Mouse (Mus musculus) retina, adult 2 months (tissue): ENCODE data around the gene Pgam1.
"Not testable (repeated sequence)": the region's sequence is repeated elsewhere in the genome, so short reads cannot be mapped to it uniquely, and the experiment has no call there.

Source experiments
- DNase-seq: peaks from one replicate; pipeline ENCODE4 v3.0.0-alpha.2; 2012; ENCODE audit warnings: low read depth, low spot score

The Pgam1 gene

GRCm38 (mm10) chr19:41911178-41912073 is at the start of gene Pgam1:
Gene Pgam1, plus strand, starts transcription at chr19:41911923.
- DNase-seq = peak; percentile 99

DNA sequence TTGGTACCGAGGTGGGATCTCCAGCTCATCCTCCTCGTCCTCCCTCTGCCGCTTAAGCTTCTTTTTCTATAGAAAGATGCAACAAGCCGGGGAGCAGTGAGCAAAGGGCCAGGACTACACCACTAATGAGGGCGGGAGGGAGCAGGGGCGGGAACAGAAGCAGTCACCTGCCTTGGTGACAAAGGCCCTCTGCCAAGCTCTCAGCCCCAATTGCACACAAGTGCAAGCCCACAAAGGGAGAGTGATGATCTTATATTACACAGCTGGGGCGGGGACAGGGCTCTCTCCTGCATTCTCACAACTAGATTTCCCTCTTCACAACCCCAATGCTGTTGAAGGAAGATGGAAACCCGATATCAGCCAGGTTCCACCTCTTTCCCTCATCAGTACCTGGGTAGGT is 45.0 kb upstream of the Pgam1 start:
- no peak for DNase-seq

DNA sequence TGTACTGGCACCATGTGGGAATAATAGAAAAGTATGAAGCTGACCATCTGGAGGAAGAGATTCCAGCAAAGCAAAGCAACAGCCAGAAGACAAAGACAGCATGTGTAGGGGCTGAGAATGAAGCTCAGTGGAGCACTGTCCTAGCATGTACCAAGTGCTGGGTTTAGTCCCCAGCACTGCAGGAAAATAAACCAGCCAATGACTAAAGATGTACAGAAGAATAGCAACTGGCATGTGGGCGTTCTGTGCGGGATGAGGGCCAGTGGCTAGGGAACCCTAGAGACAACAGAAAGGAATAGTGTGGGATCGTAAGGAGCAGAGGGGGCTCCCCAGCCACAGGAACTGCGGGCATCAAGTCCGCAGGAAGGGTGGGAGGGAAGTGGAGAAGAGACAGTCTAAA is 42.4 kb upstream of the Pgam1 start:
- DNase-seq = no peak

DNA sequence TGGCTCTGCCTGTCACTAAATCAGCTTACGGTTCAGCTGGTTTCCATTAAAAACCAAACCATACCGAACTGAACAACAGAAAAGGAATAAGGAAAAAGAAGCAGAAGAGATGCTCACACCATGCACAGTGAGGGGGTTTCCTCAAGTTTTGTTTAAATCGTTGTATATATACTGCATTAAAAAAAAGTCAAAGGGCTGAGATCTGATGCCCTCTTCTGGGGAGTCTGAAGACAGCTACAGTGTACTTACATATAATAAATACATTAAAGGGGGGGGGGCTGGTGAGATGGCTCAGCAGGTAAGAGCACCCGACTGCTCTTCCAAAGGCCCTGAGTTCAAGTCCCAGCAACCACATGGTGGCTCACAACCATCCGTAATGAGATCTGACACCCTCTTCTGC is 41.8 kb upstream of the Pgam1 start:
- DNase-seq = not testable (repeated sequence)

GRCm38 (mm10) chr19:41872285-41872684 is 39.4 kb upstream of the Pgam1 start:
- no peak for DNase-seq

GRCm38 (mm10) chr19:41874356-41874755 is 37.4 kb upstream of the Pgam1 start:
- no peak for DNase-seq

DNA sequence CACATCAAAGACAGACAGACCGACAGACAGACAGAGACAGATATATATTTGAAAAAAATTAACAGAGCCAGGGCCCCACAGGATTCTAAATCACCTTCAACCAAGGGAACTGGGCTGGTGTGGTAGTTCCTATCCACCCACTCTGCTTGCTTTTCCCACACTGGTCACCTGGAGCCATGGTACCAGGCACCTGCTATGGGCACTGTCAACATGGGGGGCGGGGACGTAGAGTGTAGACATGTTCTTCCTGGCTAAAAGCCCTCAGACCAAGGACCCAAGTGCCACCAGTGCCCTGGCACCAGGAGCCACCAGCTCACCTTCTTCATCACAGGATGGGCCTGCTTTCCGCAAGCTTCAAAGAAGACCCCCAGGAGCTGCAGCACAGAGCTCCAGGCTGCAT is 29.9 kb upstream of the Pgam1 start:
- DNase-seq = no peak

- DNase-seq = no peak
Measured at GRCm38 (mm10) chr19:41883882-41884281, 27.8 kb upstream of the Pgam1 start.

GRCm38 (mm10) chr19:41888191-41888590 is 23.5 kb upstream of the Pgam1 start:
- DNase-seq = no peak

DNA sequence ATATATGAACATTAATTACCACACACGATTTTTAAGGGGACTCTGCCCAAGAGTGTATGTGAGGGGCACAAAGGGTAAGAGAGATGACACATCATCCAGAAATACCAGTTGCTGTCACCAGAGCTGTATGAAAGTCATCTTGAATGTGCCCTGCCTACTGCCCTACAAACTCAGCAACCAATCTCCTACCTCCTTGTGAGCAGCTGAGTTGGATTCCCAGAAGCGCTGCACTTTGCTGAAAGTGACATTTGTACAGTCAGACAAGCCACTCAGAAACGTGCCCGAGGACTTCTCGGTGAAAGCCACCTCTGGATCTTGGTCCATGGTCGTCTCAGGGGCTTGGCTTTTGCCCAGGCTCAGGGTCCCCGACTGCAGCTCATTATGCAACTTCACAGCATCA is 16.8 kb upstream of the Pgam1 start:
- no peak for DNase-seq

- peak; percentile 88 for DNase-seq
Measured at GRCm38 (mm10) chr19:41895460-41896318, 16.0 kb upstream of the Pgam1 start, which contains the start of gene Rrp12. Gene Rrp12, minus strand, starts transcription at chr19:41896173.

DNA sequence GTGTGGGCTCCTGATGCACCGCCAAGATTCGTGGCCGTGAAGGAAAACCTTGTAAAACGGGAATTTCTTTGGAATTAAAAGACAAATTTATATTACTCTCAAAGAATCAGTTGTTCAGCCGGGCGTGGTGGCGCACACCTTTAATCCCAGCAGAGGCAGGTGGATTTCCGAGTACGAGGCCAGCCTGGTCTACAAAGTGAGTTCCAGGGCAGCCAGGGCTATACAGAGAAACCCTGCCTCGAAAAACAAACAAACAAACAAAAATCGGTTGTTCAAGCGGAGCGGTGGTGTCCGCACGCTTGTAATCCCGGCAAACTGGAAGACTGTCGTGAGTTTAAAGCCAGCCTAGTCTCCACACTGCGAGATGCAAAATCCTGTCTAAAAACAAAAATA is 15.4 kb upstream of the Pgam1 start:
- no peak for DNase-seq

DNA sequence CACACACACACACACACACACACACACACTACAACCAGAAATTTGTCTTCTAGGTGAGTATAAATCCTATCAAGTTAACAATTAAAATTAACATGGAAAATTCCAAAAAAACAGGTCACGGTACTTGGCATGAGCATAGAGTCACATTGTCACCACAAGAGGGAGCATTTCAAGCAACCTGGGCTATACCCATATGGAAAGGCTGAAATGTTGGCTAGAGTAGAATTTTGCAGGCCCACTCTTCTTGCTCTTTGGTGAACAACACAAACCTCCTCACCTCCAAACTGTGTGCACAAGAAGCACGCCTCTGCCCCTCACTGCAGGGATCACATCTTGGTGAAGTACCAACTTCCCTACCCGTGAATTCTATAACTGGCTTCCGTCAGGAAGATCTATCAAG is 12.9 kb upstream of the Pgam1 start:
- DNase-seq = peak; percentile 32

- no peak for DNase-seq
Measured at GRCm38 (mm10) chr19:41900495-41901090, 11.1 kb upstream of the Pgam1 start.

DNA sequence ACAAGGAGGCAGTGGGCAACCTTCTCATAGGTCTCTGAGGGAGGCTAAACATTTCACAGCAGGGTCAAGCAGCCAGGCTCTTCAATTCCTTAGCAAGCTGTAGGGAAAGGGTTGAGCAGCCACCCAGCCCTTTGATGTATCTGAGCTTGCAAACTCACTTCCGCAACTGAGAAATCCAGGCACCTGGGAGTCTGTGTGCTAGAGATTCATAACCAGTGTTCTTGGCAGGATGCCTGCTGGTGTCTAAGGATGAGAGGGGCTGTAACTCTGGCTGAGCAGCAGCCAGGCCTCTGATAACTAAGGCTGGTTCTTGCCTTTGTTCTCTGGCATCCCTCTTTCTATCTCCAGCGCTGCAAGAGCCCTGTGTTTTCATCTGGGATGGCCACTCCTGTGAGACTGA is 10.0 kb upstream of the Pgam1 start:
- no peak for DNase-seq

GRCm38 (mm10) chr19:41902848-41903593 is 8.7 kb upstream of the Pgam1 start:
- no peak for DNase-seq

GRCm38 (mm10) chr19:41905246-41905645 is 6.5 kb upstream of the Pgam1 start:
- no peak for DNase-seq

DNA sequence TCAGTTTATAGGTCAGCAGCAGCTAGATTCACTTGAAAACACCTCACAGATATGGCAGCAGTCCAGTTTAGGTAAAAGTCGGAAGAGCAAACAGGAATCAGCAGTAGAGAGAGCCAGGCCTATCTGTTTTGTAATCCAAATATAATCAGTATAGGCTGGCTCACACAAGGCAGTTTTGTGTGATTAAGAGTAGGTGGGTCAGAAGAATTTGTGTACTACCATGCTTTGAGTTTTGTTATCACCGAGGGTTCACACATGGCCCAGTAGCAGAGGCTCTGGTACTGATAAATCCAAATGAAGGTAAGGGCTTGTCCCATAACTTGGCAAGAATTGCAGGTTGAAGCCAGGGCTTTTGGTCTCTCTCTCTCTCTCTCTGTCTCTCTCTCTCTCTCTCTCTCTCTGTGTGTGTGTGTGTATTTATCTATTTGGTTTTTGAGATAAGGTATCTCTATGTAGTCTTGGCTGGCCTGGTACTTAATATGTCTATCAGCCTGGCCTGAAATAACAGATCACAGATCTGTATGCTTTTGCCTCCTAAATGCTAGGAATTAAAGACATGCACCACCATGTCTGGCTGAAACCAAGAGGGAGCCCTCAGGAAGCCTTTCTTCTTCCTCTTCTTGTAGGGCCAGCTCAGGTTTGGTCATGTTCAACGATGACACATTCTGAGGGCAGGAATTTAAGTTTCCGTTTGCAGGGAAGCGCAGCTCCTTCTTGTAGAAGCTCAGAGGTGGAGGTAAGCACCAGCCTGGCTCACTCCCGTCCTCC is 5.2 kb upstream of the Pgam1 start:
- DNase-seq = no peak

DNA sequence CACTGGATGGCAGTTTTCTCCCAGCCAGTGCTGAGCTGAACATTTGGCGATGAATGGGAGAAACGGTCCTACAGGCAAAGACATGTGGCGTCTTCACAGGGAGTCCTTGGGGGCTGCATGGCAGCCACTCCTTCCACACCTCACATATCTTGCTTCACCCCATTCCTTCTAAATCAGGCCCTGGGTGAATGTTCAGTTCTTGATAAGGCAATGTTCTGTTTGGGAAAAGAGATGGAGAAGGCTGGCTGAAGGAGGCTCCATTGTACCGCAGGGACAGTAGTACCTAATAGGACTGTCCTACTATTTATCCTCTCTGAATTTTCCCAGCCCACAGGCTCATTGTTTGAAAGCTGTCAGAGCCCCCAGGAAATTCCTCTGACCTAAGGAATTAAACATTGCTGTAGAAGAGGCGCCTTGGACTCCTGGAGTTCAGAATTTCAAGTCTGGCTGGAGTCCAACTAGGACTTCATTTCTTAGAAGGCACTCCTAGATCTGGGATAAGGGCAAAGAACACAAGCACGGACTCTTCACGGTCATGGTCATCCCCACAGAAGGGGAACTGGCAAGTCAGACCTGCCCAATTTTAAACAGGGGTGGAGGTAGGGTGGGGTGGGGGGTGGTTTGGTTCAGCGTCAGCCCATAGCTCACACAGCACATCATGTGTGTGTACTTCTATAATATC is 4.5 kb upstream of the Pgam1 start:
- DNase-seq = no peak

- no peak for DNase-seq
Measured at GRCm38 (mm10) chr19:41908736-41909135, 3.0 kb upstream of the Pgam1 start.
